Mouse (Mus musculus) neural tube, embryonic 14.5 days (tissue): ENCODE data around the gene Zfp128. TPM values are rescaled to one million over a fixed set of nuclear protein-coding genes. Genes with fewer than 3 reads are reported as not detected.
A peak's percentile ranks its signal among the peaks of the same experiment; 100 is the strongest.
"Not testable (repeated sequence)": the region's sequence is repeated elsewhere in the genome, so short reads cannot be mapped to it uniquely, and the experiment has no call there.

Source experiments
- ATAC-seq: fragments of 200-750 bp; cut with Nextera tagmentation; 2 replicates; pipeline ENCODE4 v1.8.0; 2017; ENCODE audit warnings: low read depth, mild to moderate bottlenecking, moderate TSS enrichment, moderate library complexity
- H3K27ac ChIP-seq: fragments of 300-500 bp; sonication (generic); 2 replicates; pipeline ENCODE4 v1.5.1; 2014; ENCODE audit warnings: low read depth, mild to moderate bottlenecking, control low read depth, low read length, moderate library complexity, mixed read lengths
- H3K27me3 ChIP-seq: fragments of 300-500 bp; sonication (generic); 2 replicates; pipeline ENCODE4 v1.6.1; 2014; ENCODE audit warnings: low read length; ENCODE audit not compliant: control insufficient read depth, insufficient read depth
- H3K36me3 ChIP-seq: fragments of 300-500 bp; sonication (generic); 2 replicates; pipeline ENCODE4 v1.6.1; 2014; ENCODE audit warnings: low read length, mixed read lengths; ENCODE audit not compliant: control insufficient read depth, insufficient read depth
- H3K4me1 ChIP-seq: fragments of 300-500 bp; sonication (generic); 2 replicates; pipeline ENCODE4 v1.6.1; 2014; ENCODE audit warnings: low read length; ENCODE audit not compliant: control insufficient read depth, insufficient read depth
- H3K4me2 ChIP-seq: fragments of 300-500 bp; sonication (generic); 2 replicates; pipeline ENCODE4 v1.6.1; 2014; ENCODE audit warnings: mild to moderate bottlenecking, low read depth, low read length, control low read depth
- H3K4me3 ChIP-seq: fragments of 300-500 bp; sonication (generic); 2 replicates; pipeline ENCODE4 v1.5.1; 2014; ENCODE audit warnings: low read depth, low read length, control low read depth, mixed read lengths
- H3K9ac ChIP-seq: fragments of 300-500 bp; sonication (generic); replicated peaks from 2 replicates; pipeline ENCODE4 v1.6.1; 2014; ENCODE audit warnings: low read depth, mild to moderate bottlenecking, control low read depth, low read length, mixed read lengths
- H3K9me3 ChIP-seq: fragments of 300-500 bp; sonication (generic); 2 replicates; pipeline ENCODE4 v1.6.1; 2016; ENCODE audit warnings: low read length; ENCODE audit not compliant: control insufficient read depth
- WGBS: fragments of 180-500 bp; shearing (Covaris S2); extraction: QIAGEN DNeasy Blood & Tissue Kit; methylation state at CpG from one replicate; pipeline ENCODE4 v1.1.7; 2014; 5-methylcytosine and 5-hydroxymethylcytosine counted together
- polyA plus RNA-seq: library from polyadenylated mRNA; unstranded; fragments of >200 nt; fragmentation: Nextera tagmentation; extraction: Ambion mirVana; gene quantifications from 2 replicates; pipeline ENCODE4 v1.2.1, GENCODE M21; 2014

Gene Zfp128
- 7.4 and 7.9 TPM in 2 replicates for polyA plus RNA-seq

- Histone ChIP-seq H3K9me3 (no peaks in the 10 kb centered on the region), H3K4me2 (peak within 1 kb of the TSS; percentile 61), H3K36me3 (peaks cover 11% of the 10 kb centered on the region), H3K27ac (no peak within 1 kb of the TSS), H3K9ac (peak within 1 kb of the TSS; percentile 80), H3K4me1 (peaks cover 5% of the 10 kb centered on the region; the same call in 1 of the 2 replicates), H3K4me3 (peak within 1 kb of the TSS; percentile 78), H3K27me3 (no peaks in the 10 kb centered on the region)
- ATAC-seq: peak; percentile 99
- WGBS: 1% methylated on average over 35 of the region's 35 CpGs
These were observed at the start of gene Zfp128 for GRCm38 (mm10) chr7:12880911-12881660. Gene Zfp128 (plus strand): TSS chr7:12881177.

GRCm38 (mm10) chr7:12834162-12835120 is 46.5 kb upstream of the Zfp128 start, which contains the start of gene Zfp110:
Gene Zfp110 (plus strand): TSS chr7:12834761.
- ATAC-seq: peak; percentile 97
- WGBS: 2% methylated on average over 47 of the region's 47 CpGs
- Histone ChIP-seq H3K27me3 (no peaks in the 10 kb centered on the region), H3K9ac (peak within 1 kb of the TSS; percentile 65), H3K27ac (peak within 1 kb of the TSS; percentile 39; the same call in 1 of the 2 replicates), H3K4me1 (no peaks in the 10 kb centered on the region), H3K4me3 (peak within 1 kb of the TSS; percentile 58), H3K9me3 (peaks cover 12% of the 10 kb centered on the region), H3K36me3 (peaks cover 7% of the 10 kb centered on the region; the same call in 1 of the 2 replicates), H3K4me2 (peak within 1 kb of the TSS; percentile 58)

GRCm38 (mm10) chr7:12835193-12835671 is 45.7 kb upstream of the Zfp128 start:
- H3K9me3 ChIP-seq: peaks cover 17% of the 10 kb centered on the region
- peak overlapping the region; percentile 58 for H3K4me3 ChIP-seq
- peaks cover 14% of the 10 kb centered on the region for H3K36me3 ChIP-seq
- no peaks in the 10 kb centered on the region for H3K27me3 ChIP-seq
- WGBS: 44% methylated on average over 13 of the region's 13 CpGs
- ATAC-seq: peak; percentile 60
- peak overlapping the region; percentile 58 for H3K4me2 ChIP-seq
- peak overlapping the region; percentile 65 for H3K9ac ChIP-seq
- H3K4me1 ChIP-seq: no peaks in the 10 kb centered on the region
- H3K27ac ChIP-seq: peak overlapping the region; percentile 39; the same call in 1 of the 2 replicates

GRCm38 (mm10) chr7:12835779-12836178 is 45.2 kb upstream of the Zfp128 start:
- H3K4me2 ChIP-seq: peak overlapping the region; percentile 58; the same call in 1 of the 2 replicates
- H3K9ac ChIP-seq: no peak overlapping the region
- H3K27ac ChIP-seq: no peak overlapping the region
- peaks cover 20% of the 10 kb centered on the region for H3K9me3 ChIP-seq
- ATAC-seq: no peak
- WGBS: 96% methylated on average over 4 of the region's 4 CpGs
- peaks cover 16% of the 10 kb centered on the region for H3K36me3 ChIP-seq
- H3K4me3 ChIP-seq: peak overlapping the region; percentile 58
- no peaks in the 10 kb centered on the region for H3K27me3 ChIP-seq
- no peaks in the 10 kb centered on the region for H3K4me1 ChIP-seq

- ATAC-seq: no peak
- H3K27me3 ChIP-seq: no peaks in the 10 kb centered on the region
- H3K27ac ChIP-seq: no peak overlapping the region
- H3K36me3 ChIP-seq: no peaks in the 10 kb centered on the region
- H3K4me2 ChIP-seq: no peak overlapping the region
- no peaks in the 10 kb centered on the region for H3K4me1 ChIP-seq
- no peak overlapping the region for H3K9ac ChIP-seq
- WGBS: 20% methylated on average over 3 of the region's 3 CpGs
- no peaks in the 10 kb centered on the region for H3K9me3 ChIP-seq
- H3K4me3 ChIP-seq: no peak overlapping the region
These were observed 6.7 kb upstream of the Zfp128 start for GRCm38 (mm10) chr7:12874301-12874700.

GRCm38 (mm10) chr7:12880036-12880435 is 941 bp upstream of the Zfp128 start:
- peaks cover 5% of the 10 kb centered on the region; the same call in 1 of the 2 replicates for H3K4me1 ChIP-seq
- no peak overlapping the region for H3K27ac ChIP-seq
- no peak for ATAC-seq
- peaks cover 3% of the 10 kb centered on the region for H3K36me3 ChIP-seq
- H3K9ac ChIP-seq: no peak overlapping the region
- H3K27me3 ChIP-seq: no peaks in the 10 kb centered on the region
- H3K4me2 ChIP-seq: peak overlapping the region; percentile 61; the same call in 1 of the 2 replicates
- H3K9me3 ChIP-seq: no peaks in the 10 kb centered on the region
- no peak overlapping the region; the same call in 1 of the 2 replicates for H3K4me3 ChIP-seq

GRCm38 (mm10) chr7:12880497-12880896 is 480 bp upstream of the Zfp128 start:
- 46% methylated on average over 8 of the region's 8 CpGs for WGBS
- H3K27ac ChIP-seq, H3K27me3 ChIP-seq, H3K36me3 ChIP-seq, H3K9me3 ChIP-seq, H3K4me1 ChIP-seq: not testable (repeated sequence)
- peak; percentile 36 for ATAC-seq
- peak overlapping the region; percentile 80 for H3K9ac ChIP-seq
- peak overlapping the region; percentile 61 for H3K4me2 ChIP-seq
- H3K4me3 ChIP-seq: peak overlapping the region; percentile 78

GRCm38 (mm10) chr7:12886563-12887266 is 5.7 kb downstream of the Zfp128 start:
- no peak for ATAC-seq
- Histone ChIP-seq H3K27me3 (no peaks in the 10 kb centered on the region), H3K27ac (no peak overlapping the region), H3K4me3 (no peak overlapping the region), H3K4me1 (peaks cover 4% of the 10 kb centered on the region; the same call in 1 of the 2 replicates), H3K9ac (no peak overlapping the region), H3K4me2 (no peak overlapping the region), H3K36me3 (peaks cover 45% of the 10 kb centered on the region), H3K9me3 (no peaks in the 10 kb centered on the region)
- WGBS: 94% methylated on average over 12 of the region's 12 CpGs
